Mouse (Mus musculus) heart, postnatal 10 days (tissue): ENCODE measurements around the gene Yif1b. TPM values are rescaled to one million over a fixed set of nuclear protein-coding genes. Genes with fewer than 3 reads are reported as not detected.

Experiments used
- DNase-seq, 2 experiments: peaks; one replicate each; pipeline ENCODE4 v3.0.0; 2021
- intact Hi-C: fragments of 180-260 bp; cut with DNase I; formaldehyde crosslinking; loops from one replicate; pipeline ENCODE4 v1.15.1; 2025
- total RNA-seq, 2 experiments: library from RNA; stranded (reverse); gene quantifications; 2 replicates each; pipeline ENCODE4 v1.2.3; 2021

Gene Yif1b
- total RNA-seq, 2 experiments from 2014 or later = 72.9 to 75.1 TPM

DNA sequence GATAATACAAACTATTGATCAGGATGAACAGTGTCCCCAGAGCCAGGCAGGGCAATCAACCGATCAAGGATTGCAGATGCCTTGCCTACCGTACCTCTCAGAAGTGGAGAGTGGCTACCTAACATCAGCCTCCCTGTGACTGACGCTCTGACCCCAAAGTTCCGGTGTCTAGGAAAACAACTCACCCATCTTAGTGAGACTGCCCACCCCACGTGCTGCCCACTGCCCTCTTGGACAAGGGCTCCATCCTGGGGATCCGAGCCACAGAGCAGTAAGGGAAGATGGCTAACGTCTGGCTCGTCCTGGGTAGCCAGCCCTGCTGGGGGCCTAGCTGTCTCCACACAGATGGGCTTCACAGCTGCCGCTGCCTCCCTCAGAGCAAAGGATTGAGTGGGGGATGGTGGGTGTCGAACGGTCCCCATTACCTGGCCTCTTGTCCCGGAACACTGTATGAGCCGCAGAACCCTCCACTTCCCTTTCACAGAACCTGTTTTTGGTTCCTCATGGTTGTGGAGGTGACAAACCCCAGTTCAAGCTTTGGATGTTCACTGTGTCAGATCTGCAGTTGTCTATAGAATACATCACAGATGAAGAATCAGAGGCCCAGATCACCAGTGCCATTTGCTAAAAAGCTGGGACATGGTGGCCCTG is 56.1 kb downstream of the Yif1b start:
- DNase-seq = no peak
- intact Hi-C loops = loop anchor here (10.0 kb wide), 1 partner anchor 309 kb away; the partner anchor contains the start of genes Eif3k and Map4k1

DNA sequence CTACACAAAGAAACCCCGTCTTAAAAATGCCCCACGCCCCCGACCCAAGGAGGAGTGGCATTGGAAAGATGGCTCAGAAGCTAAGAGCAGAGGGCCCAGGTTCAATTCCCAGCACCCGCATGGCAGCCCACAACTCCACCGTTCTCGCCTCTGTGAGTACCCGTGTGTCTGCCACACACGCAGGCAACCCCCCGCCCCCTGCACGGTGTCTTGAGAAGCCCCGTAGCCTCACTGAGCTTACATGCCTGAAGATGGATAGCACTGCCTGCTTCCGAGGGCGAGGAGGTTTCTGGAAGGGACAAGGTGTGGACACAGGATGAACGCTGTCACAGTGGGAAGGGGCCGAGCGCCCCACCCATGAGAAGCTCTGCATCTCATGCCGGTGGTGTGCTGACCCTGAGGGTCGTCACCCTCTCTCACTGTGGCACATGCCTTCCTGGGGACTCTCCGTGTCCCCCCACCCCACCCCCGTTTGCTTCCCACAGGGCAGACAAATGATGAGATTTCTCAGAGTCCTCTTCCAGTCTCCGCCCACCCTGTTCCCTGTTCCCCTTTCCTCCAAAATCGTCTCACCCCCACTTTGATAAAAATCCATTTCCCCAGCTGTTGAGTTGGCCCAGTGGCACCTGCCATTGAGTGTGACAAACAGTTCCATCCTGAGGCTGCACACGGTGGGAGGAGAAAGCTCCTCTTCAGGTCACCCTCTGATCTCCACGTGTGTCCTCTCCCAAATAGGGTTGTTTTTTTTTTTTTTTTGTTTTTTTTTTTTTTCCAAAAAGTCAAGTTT is 57.9 kb downstream of the Yif1b start:
- intact Hi-C loops = loop anchor here (2.0 to 10.0 kb wide), 3 partner anchors 49 to 311 kb away; partner anchors contain the start of genes Eif3k, Map4k1 and Psmd8
- DNase-seq = no peak

DNA sequence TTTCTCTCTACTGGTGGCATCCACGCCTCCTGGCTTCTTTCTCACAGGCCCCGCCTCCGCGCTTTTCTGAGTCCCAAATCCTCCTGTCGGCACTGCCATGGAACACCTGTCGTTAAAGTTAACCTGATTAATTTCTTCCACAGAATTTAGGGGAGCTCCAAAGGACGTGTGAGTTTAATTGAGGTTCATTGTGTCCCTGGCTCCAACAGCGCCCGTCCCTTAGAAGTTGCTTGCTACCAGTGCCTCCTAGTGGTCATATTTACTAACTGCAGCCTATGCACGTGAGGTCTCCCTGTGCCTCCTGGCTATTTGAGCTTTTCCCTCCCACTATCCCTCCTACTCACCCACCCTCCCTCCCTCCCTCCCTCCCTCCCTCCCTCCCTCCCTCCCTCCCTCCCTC is 58.9 kb downstream of the Yif1b start:
- intact Hi-C loops = loop anchor here (2.0 to 10.0 kb wide), 3 partner anchors 50 to 312 kb away; partner anchors contain the start of genes Eif3k, Map4k1 and Psmd8
- DNase-seq = peak; percentile 77 to 87

Other genes with a start within 250 kb of the Yif1b start
- gene Ryr1, start 113.2 kb upstream of the Yif1b start, total RNA-seq = under 1 TPM in 1 of 2 experiments, not detected in 1; 0.07 TPM
- gene Rasgrp4, start 103.5 kb upstream of the Yif1b start, total RNA-seq = 1 to 10 TPM; 1.1 to 2.1 TPM
- gene Fam98c, start 82.1 kb upstream of the Yif1b start, total RNA-seq = 10 to 100 TPM; 13.7 to 15.4 TPM
- gene Ggn, start 68.1 kb upstream of the Yif1b start, total RNA-seq = under 1 TPM; 0.55 to 0.57 TPM
- gene Spred3, start 67.9 kb upstream of the Yif1b start, total RNA-seq = 1 to 10 TPM; 1.9 to 2.2 TPM
- 100 to 1,000 TPM; 173 to 179 TPM for gene Psmd8, start 57.6 kb upstream of the Yif1b start, total RNA-seq
- under 1 TPM; 0.45 to 0.67 TPM for gene Catsperg1, start 24.3 kb upstream of the Yif1b start, total RNA-seq
- gene Kcnk6, start 5.8 kb upstream of the Yif1b start, total RNA-seq = 1 to 10 TPM; 4.2 to 5.8 TPM
- gene 2200002D01Rik, start 10.1 kb downstream of the Yif1b start, total RNA-seq = 1 to 10 TPM; 2.6 to 3.5 TPM
- 10 to 100 TPM; 53.3 to 62.7 TPM for gene Spint2, start 43.6 kb downstream of the Yif1b start, total RNA-seq
- 10 to 100 TPM; 21.2 to 27.8 TPM for gene Ppp1r14a, start 51.0 kb downstream of the Yif1b start, total RNA-seq
- gene Dpf1, start 65.6 kb downstream of the Yif1b start, total RNA-seq = 1 to 10 TPM in 1 of 2 experiments, under 1 TPM in 1; 0.45 to 2.1 TPM